Mouse (Mus musculus): ENCODE results near the gene Sertad3. TPM values are rescaled to one million over a fixed set of nuclear protein-coding genes. Genes with fewer than 3 reads are reported as not detected.

Sertad3 gene
- polyA plus RNA-seq (2017; shearing (Covaris generic)) = 21.2 TPM

DNA sequence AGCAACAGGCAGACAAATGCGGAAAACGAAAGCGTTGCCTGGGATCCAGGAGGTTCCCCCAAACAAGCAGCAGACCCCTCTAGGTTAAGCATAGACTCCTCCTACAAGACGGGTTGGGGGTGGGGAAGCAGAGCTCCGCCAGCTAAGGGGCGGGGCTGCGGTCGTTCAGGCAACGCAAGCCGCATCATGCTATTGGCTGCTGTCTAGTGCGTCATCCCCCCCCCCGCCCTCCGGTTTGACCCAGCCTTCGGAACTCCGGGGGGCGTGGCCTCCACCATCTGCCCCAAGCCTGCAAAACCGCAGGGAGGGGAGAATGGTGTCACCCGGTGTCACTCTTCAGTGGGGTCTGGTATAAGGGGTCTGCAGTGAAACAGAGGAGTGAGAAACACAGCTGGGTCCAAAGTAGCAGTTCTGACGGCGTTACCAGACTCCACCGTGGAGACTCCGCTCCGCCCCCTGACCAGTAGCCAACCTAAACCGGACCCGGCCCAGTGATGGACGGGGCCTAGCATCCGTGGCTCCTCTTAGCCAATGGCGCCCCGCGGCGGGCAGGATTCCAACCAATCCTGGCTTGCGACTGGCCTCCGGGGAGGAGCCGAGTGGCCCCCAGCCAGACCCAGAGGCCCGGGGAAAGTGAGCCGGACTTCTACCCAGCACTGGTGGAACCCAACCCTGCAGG lies at the start of gene Sertad3:
Gene Sertad3, plus strand, starts transcription at position 613 of the 679 bp plus-strand sequence.

DNA sequence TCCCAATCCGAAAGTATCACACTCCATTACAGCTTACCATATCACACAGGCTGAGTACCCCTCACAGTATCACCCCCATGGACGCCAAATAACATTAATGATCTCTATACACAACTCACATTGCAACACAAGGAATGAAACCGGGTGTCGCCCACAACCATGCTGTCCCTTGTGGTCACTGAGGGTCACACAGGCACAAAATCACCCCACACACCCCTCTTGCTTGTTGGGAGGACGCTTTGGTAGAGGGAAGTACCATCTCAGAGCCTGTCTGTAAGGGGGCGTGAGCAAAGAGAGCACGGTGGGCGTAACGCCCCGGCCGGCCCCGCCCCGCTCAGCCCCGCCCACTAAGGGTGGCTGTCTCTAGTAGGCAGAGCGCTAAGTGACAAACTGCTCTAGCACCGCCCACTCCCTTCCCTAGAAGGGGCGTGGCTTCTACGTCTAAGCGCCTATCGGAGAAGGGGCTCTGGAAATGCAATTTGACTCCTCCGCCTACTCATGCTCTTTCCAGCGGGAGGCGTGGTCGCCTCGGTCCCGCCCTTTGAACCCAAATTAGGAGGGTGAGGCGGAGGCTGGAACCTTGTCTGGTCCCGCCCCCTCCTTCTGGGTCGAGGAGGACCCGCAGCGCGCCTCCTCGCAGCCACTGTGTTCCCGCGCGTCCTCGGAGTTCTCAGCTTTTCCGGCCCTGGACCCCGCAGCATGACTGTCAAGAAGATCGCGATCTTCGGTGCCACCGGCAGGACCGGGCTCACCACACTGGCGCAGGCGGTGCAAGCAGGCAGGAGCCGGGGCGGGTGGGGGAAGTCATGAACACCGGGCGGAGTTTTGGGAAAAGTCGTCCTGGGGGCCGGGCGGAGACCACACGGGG lies 25.9 kb upstream of the Sertad3 start, which contains the start of the genes Sptbn4 and Blvrb:
Gene Sptbn4, minus strand, starts transcription at position 268 of the 868 bp plus-strand sequence.
Gene Blvrb, plus strand, starts transcription at position 560 of the 868 bp plus-strand sequence.

DNA sequence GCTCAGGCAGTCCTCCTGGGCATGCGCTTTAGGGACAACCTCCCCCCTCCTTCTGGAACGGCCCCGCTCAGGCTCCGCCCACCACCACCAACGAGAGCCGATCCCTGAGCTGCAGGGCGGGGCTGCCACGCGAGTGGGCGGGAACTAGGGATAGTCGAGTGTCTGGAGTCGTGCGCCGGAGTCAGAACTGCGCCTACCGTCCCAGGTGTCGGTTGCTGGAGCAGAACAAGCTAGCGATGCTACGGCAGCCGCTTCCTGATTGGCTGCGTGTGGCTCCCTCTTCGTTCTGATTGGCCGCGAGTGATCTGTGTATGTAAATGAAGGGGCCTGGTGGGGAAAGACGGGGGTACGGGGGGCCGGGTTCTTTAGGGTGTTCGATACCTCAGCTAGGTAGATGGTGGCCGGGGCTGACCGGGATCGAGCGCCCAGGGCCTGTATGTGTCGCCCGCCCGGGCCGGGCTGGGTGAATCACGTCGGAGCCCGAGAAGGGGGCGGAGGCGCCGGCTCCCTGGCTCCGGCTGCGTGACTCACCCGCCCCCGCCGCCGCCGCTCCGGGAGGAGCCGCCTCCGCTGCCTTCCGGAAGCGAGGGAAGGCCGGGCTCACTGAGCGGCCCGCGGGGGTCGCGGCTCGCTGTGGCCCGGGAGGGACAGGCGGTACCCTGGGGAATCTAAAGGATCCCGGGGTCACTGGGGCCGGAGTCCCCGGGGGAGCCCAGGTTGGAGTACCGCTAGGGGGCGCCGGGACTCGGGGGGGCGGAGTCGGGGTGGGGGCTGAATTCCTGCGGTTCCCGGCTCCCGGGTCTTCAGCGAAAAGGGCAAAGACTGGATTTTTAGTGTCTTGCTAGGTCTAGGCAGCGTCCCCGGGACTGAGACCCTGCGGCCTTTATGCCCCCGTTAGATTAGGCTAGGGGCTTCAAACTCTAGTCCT lies 13.5 kb downstream of the Sertad3 start, which contains the start of gene Sertad1:
Gene Sertad1, plus strand, starts transcription at position 141 of the 928 bp plus-strand sequence.

DNA sequence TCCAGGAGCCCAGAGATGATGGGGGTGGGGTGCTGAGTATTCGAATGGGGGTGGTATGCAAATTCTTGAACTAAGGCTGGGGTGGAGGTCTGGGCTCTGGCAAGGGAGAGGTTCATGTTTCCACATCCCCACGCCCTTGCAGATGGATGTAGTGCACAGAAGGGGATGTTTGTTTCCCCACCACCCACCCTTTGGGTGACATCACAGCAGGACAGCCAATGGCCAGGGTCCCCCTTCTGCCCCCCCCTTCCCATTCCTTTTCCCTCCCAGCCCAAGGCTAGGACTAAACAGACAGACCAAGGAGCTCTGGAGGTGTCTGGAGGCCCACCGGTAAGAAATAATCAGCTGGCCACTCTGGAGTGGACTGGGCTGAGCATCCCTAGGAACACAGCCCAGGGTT lies 25.5 kb downstream of the Sertad3 start, which contains the start of gene Prx:
Gene Prx, plus strand, starts transcription at position 289 of the 400 bp plus-strand sequence.

DNA sequence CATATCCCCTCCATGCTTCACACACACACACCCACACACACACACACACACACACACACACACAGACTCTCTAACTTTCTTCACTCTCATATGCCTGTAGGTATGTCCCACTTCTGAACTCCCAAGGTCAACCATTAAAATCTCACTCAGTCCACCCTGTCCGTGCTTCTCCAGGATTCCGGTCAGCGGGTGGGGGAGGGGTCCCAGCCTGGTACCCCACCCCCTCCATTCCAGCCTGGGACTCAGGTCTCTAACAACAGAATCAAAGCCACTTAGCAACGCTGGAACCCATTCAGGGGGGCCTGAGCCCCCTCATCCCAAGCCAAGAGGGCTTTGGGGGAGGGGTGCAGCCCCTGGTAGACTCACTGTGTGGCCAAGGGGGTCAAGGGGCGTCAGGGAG lies 49.4 kb downstream of the Sertad3 start, which contains the start of gene Hipk4:
Gene Hipk4, plus strand, starts transcription at position 301 of the 400 bp plus-strand sequence.

Other genes starting within 250 kb of the Sertad3 start
- gene Itpkc, start 245.1 kb upstream of the Sertad3 start, polyA plus RNA-seq (2017; shearing (Covaris generic)) = 20.4 TPM
- 14.5 TPM for gene Coq8b, start 240.7 kb upstream of the Sertad3 start, polyA plus RNA-seq (2017; shearing (Covaris generic))
- 2.2 TPM for gene Numbl, start 215.3 kb upstream of the Sertad3 start, polyA plus RNA-seq (2017; shearing (Covaris generic))
- gene Ltbp4, start 136.1 kb upstream of the Sertad3 start, polyA plus RNA-seq (2017; shearing (Covaris generic)) = 1.6 TPM
- 56.3 TPM for gene Shkbp1, start 117.7 kb upstream of the Sertad3 start, polyA plus RNA-seq (2017; shearing (Covaris generic))
- gene Gm20479, start 116.3 kb upstream of the Sertad3 start, polyA plus RNA-seq (2017; shearing (Covaris generic)) = 1.1 TPM
- not detected for gene Sptbn4, start 26.1 kb upstream of the Sertad3 start, polyA plus RNA-seq (2017; shearing (Covaris generic))
- 5.3 TPM for gene Blvrb, start 25.8 kb upstream of the Sertad3 start, polyA plus RNA-seq (2017; shearing (Covaris generic))
- gene Sertad1, start 13.1 kb downstream of the Sertad3 start, polyA plus RNA-seq (2017; shearing (Covaris generic)) = 124 TPM
- 0.20 TPM for gene Prx, start 25.6 kb downstream of the Sertad3 start, polyA plus RNA-seq (2017; shearing (Covaris generic))
- gene Hipk4, start 49.5 kb downstream of the Sertad3 start, polyA plus RNA-seq (2017; shearing (Covaris generic)) = not detected
- gene Pld3, start 79.5 kb downstream of the Sertad3 start, polyA plus RNA-seq (2017; shearing (Covaris generic)) = 201 TPM
- 16.1 TPM for gene 2310022A10Rik, start 79.5 kb downstream of the Sertad3 start, polyA plus RNA-seq (2017; shearing (Covaris generic))
- 99.9 TPM for gene Akt2, start 117.8 kb downstream of the Sertad3 start, polyA plus RNA-seq (2017; shearing (Covaris generic))
- gene Ttc9b, start 180.1 kb downstream of the Sertad3 start, polyA plus RNA-seq (2017; shearing (Covaris generic)) = not detected
- gene Map3k10, start 200.8 kb downstream of the Sertad3 start, polyA plus RNA-seq (2017; shearing (Covaris generic)) = 9.9 TPM
- gene Zfp607b, start 215.6 kb downstream of the Sertad3 start, polyA plus RNA-seq (2017; shearing (Covaris generic)) = 0.79 TPM

Measured in effector memory CD4-positive, alpha-beta T cell, adult 5 months (primary cell).